8 mouse cellular contexts compared by ENCODE assay signal in the genomic region with DNA sequence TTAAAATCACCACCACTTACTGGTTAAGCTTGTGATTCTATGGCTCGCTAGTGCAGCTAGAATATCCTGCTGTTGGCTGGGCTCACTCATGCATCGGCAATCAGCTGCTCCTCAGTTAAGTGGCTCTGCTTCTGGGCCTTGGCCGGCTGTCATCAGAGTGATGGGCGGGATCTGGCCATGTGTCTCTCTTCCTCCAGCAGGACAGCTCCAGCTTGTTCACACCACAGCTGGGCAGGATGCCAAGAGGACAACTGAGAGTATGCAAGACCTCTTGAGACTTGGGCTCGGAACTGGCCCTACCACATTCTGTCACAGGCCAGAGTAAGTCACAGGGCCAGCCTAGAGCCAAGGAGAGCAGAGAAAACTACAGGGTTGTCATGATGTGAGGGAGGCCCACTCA. TPM values are rescaled to one million over a fixed set of nuclear protein-coding genes. Genes with fewer than 3 reads are reported as not detected.
DNase-seq lines count a peak whose midpoint lies in the region; ATAC-seq and TF ChIP-seq lines count a peak whose summit lies in the region.

No protein-coding gene starts in this region.

- peaks cover 62% of the 10 kb centered on the region for H3K4me1 ChIP-seq in midbrain, embryonic 12.5 days
- peaks cover 42% of the 10 kb centered on the region for H3K4me1 ChIP-seq in midbrain, embryonic 16.5 days (ENCODE audit: control insufficient read depth, insufficient read depth, low read length)
- peaks cover 61% of the 10 kb centered on the region for H3K4me1 ChIP-seq in hindbrain, embryonic 12.5 days
- H3K4me1 ChIP-seq in lung, postnatal 0 days (ENCODE audit: insufficient read depth, low read depth, low read length): peaks cover 12% of the 10 kb centered on the region

- peak; percentile 68 for TF ChIP-seq EP300 in lung, postnatal 0 days (IDR thresholded peaks at IDR 0.05)

- DNase-seq in gastrocnemius, adult 2 months: peak; percentile 90
- DNase-seq in lung, postnatal 0 days (ENCODE audit: low spot score): peak; percentile 96
- peak; percentile 57 to 80 for DNase-seq in urinary bladder, postnatal 4 days (ENCODE audit: low spot score in 2 of 2)
- no peak for DNase-seq in layer of hippocampus, adult 9-10 months (ENCODE audit: low spot score)
- no peak for DNase-seq in ovary, postnatal 14 days (ENCODE audit: low spot score)

- intact Hi-C loops in gastrocnemius, adult 2 months (cut with DNase I): no loop called here

- no peak for TF ChIP-seq CTCF in gastrocnemius, adult 2 months (IDR thresholded peaks at IDR 0.05)
- no peak for TF ChIP-seq CTCF in lung, postnatal 0 days (IDR thresholded peaks at IDR 0.05)

- H3K9ac ChIP-seq in midbrain, embryonic 12.5 days (replicated peaks): no peak overlapping the region
- no peak overlapping the region for H3K9ac ChIP-seq in midbrain, embryonic 16.5 days (ENCODE audit: low read depth, low read length)
- no peak overlapping the region for H3K9ac ChIP-seq in hindbrain, embryonic 12.5 days
- H3K9ac ChIP-seq in lung, postnatal 0 days (replicated peaks; ENCODE audit: low read depth): no peak overlapping the region

- H3K27me3 ChIP-seq in midbrain, embryonic 12.5 days: peaks cover 10% of the 10 kb centered on the region
- H3K27me3 ChIP-seq in midbrain, embryonic 16.5 days (ENCODE audit: control insufficient read depth, insufficient read depth, low read depth, low read length): no peaks in the 10 kb centered on the region
- no peaks in the 10 kb centered on the region for H3K27me3 ChIP-seq in hindbrain, embryonic 12.5 days
- no peaks in the 10 kb centered on the region for H3K27me3 ChIP-seq in lung, postnatal 0 days (replicated peaks; ENCODE audit: insufficient read depth, low read length)

- ATAC-seq in midbrain, embryonic 12.5 days (ENCODE audit: low FRiP score, low read depth): no peak
- no peak for ATAC-seq in midbrain, embryonic 16.5 days
- no peak for ATAC-seq in hindbrain, embryonic 12.5 days (ENCODE audit: low FRiP score)
- peak; percentile 90 for ATAC-seq in lung, postnatal 0 days

- H3K4me3 ChIP-seq in midbrain, embryonic 12.5 days: no peak overlapping the region
- H3K4me3 ChIP-seq in midbrain, embryonic 16.5 days (ENCODE audit: low read depth, low read length): no peak overlapping the region
- no peak overlapping the region for H3K4me3 ChIP-seq in gastrocnemius, adult 2 months
- no peak overlapping the region for H3K4me3 ChIP-seq in hindbrain, embryonic 12.5 days
- no peak overlapping the region for H3K4me3 ChIP-seq in lung, postnatal 0 days (ENCODE audit: low read depth, low read length)

- no peaks in the 10 kb centered on the region for H3K9me3 ChIP-seq in midbrain, embryonic 12.5 days
- H3K9me3 ChIP-seq in midbrain, embryonic 16.5 days (replicated peaks; ENCODE audit: control insufficient read depth, low read length, poor library complexity, severe bottlenecking): no peaks in the 10 kb centered on the region
- H3K9me3 ChIP-seq in hindbrain, embryonic 12.5 days (replicated peaks): no peaks in the 10 kb centered on the region
- no peaks in the 10 kb centered on the region for H3K9me3 ChIP-seq in lung, postnatal 0 days (ENCODE audit: low read length)

- H3K4me2 ChIP-seq in midbrain, embryonic 12.5 days (replicated peaks): no peak overlapping the region
- no peak overlapping the region for H3K4me2 ChIP-seq in midbrain, embryonic 16.5 days (ENCODE audit: low read length)
- no peak overlapping the region for H3K4me2 ChIP-seq in hindbrain, embryonic 12.5 days (replicated peaks)
- H3K4me2 ChIP-seq in lung, postnatal 0 days (replicated peaks; ENCODE audit: low read depth, low read length): no peak overlapping the region

- no peaks in the 10 kb centered on the region for H3K36me3 ChIP-seq in midbrain, embryonic 12.5 days
- no peaks in the 10 kb centered on the region for H3K36me3 ChIP-seq in midbrain, embryonic 16.5 days (ENCODE audit: control insufficient read depth, insufficient read depth, low read length)
- no peaks in the 10 kb centered on the region for H3K36me3 ChIP-seq in hindbrain, embryonic 12.5 days
- H3K36me3 ChIP-seq in lung, postnatal 0 days (ENCODE audit: insufficient read depth, low read length): no peaks in the 10 kb centered on the region

- H3K27ac ChIP-seq in midbrain, embryonic 12.5 days (replicated peaks): peak overlapping the region; percentile 4; the same call in 1 of the 2 replicates
- H3K27ac ChIP-seq in midbrain, embryonic 16.5 days (ENCODE audit: low read length): no peak overlapping the region
- peak overlapping the region; percentile 89 for H3K27ac ChIP-seq in gastrocnemius, adult 2 months
- H3K27ac ChIP-seq in hindbrain, embryonic 12.5 days: peak overlapping the region; percentile 68
- no peak overlapping the region for H3K27ac ChIP-seq in lung, postnatal 0 days (ENCODE audit: low read length)

- 61% methylated on average over 5 of the region's 5 CpGs for WGBS in midbrain, embryonic 12.5 days
- 34% methylated on average over 5 of the region's 5 CpGs for WGBS in midbrain, embryonic 16.5 days
- 34% methylated on average over 5 of the region's 5 CpGs for WGBS in hindbrain, embryonic 12.5 days
- 14% methylated on average over 5 of the region's 5 CpGs for WGBS in lung, postnatal 0 days

RNA-seq across cellular contexts. Expression of gene Foxo6, which starts 39.7 kb away (rescaled TPM):
- polyA plus RNA-seq in midbrain, embryonic 12.5 days (2016; fragmentation: Nextera tagmentation; extraction: Ambion mirVana): 0.15 and 0.25 TPM in 2 replicates
- 1.1 and 1.4 TPM in 2 replicates for polyA plus RNA-seq in midbrain, embryonic 16.5 days (2015; fragmentation: Nextera tagmentation; extraction: Ambion mirVana)
- 10 to 100 TPM in 1 of 2 experiments, 1 to 10 TPM in 1; 4.3 to 10.0 TPM for total RNA-seq in gastrocnemius, adult 2 months (2021)
- polyA plus RNA-seq in hindbrain, embryonic 12.5 days (2016; fragmentation: Nextera tagmentation; extraction: Ambion mirVana): 0.48 and 0.90 TPM in 2 replicates
- 0.13 and 0.26 TPM in 2 replicates for polyA plus RNA-seq in lung, postnatal 0 days (2015; fragmentation: Nextera tagmentation; extraction: Ambion mirVana)

Comparison
In these comparisons a context has a peak if more than half of its experiments do, and no peak if none do; other contexts are left out.
1. H3K27ac ChIP-seq: peak in midbrain, embryonic 12.5 days (single experiment), gastrocnemius, adult 2 months (single experiment) and hindbrain, embryonic 12.5 days (single experiment); none in midbrain, embryonic 16.5 days (single experiment) and lung, postnatal 0 days (single experiment).
2. DNase-seq: peak in gastrocnemius, adult 2 months (single experiment), lung, postnatal 0 days (single experiment) and urinary bladder, postnatal 4 days (2 of 2); none in layer of hippocampus, adult 9-10 months (single experiment) and ovary, postnatal 14 days (single experiment).